Mouse (Mus musculus): Measurements from ENCODE around the gene Ppp1r13b. TPM values are rescaled to one million over a fixed set of nuclear protein-coding genes. Genes with fewer than 3 reads are reported as not detected.
A peak's percentile ranks its signal among the peaks of the same experiment; 100 is the strongest.

Gene Ppp1r13b
- polyA plus RNA-seq, 1 experiment from 2014 or later = 13.6 TPM

DNA sequence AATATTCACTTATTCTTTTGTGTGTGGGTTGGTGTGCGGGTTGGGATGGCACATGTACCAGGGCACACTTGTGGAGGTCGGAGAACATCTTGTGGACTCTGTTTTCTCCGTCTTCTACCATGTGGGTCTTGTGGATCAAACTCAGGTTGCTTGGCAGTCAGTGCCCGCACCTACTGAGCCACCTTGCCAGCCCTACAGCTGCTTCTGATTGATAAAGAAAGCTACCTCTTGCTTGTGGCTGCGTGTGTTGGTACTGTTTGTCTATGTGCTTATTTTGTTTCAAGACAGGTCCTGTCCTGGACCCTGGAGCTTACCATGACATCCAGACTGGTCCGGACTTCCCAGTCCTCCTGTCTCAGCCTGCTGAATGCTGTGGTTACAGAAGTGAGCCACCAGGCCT lies 15.2 kb upstream of the Ppp1r13b start:
- Histone ChIP-seq H3K27ac (ENCODE audit: low read depth, low read length) (no peak overlapping the region), H3K4me2 (replicated peaks; ENCODE audit: low read depth) (no peak overlapping the region), H3K4me3 (ENCODE audit: low read depth, low read length) (no peak overlapping the region), H3K4me1 (replicated peaks; ENCODE audit: control insufficient read depth, insufficient read depth, low read length) (no peaks in the 10 kb centered on the region), H3K27me3 (replicated peaks; ENCODE audit: control insufficient read depth, insufficient read depth, low read length) (no peaks in the 10 kb centered on the region), H3K9me3 (ENCODE audit: control insufficient read depth) (no peaks in the 10 kb centered on the region), H3K9ac (ENCODE audit: low read depth, low read length) (no peak overlapping the region), H3K36me3 (ENCODE audit: control insufficient read depth, insufficient read depth) (no peaks in the 10 kb centered on the region)
- ATAC-seq = no peak
- TF ChIP-seq CTCF (IDR thresholded peaks at IDR 0.05; ENCODE audit: low read depth) = no peak
- 91% methylated on average over 6 of the region's 6 CpGs for WGBS

DNA sequence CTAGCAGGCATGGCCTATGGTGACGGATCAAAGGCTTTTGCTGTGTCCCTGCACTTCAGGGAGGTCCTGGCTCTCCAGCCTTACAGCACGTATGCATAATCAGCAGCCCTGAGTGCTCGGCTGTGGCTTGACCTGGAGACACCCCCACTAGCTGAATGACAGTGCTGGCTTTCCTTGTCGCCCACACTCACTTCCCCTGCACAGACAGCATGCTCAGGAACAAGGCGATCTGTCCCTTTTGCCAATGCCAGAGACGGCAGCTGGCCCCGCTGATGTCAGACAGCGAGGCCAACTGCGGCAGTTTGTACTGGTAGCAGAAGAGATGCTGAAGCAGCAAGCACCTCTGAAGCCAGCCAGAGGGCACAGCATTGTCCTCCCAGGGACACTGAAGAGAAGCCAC lies 12.1 kb upstream of the Ppp1r13b start:
- ATAC-seq = no peak
- no peaks in the 10 kb centered on the region for H3K36me3 ChIP-seq (ENCODE audit: control insufficient read depth, insufficient read depth)
- H3K27ac ChIP-seq (ENCODE audit: low read depth, low read length) = no peak overlapping the region
- WGBS = 69% methylated on average over 9 of the region's 9 CpGs
- H3K4me3 ChIP-seq (ENCODE audit: low read depth, low read length) = no peak overlapping the region
- no peaks in the 10 kb centered on the region for H3K9me3 ChIP-seq (ENCODE audit: control insufficient read depth)
- no peak overlapping the region for H3K4me2 ChIP-seq (replicated peaks; ENCODE audit: low read depth)
- H3K27me3 ChIP-seq (replicated peaks; ENCODE audit: control insufficient read depth, insufficient read depth, low read length) = no peaks in the 10 kb centered on the region
- no peak for TF ChIP-seq CTCF (IDR thresholded peaks at IDR 0.05; ENCODE audit: low read depth)
- no peak overlapping the region for H3K9ac ChIP-seq (ENCODE audit: low read depth, low read length)
- no peaks in the 10 kb centered on the region for H3K4me1 ChIP-seq (replicated peaks; ENCODE audit: control insufficient read depth, insufficient read depth, low read length)

DNA sequence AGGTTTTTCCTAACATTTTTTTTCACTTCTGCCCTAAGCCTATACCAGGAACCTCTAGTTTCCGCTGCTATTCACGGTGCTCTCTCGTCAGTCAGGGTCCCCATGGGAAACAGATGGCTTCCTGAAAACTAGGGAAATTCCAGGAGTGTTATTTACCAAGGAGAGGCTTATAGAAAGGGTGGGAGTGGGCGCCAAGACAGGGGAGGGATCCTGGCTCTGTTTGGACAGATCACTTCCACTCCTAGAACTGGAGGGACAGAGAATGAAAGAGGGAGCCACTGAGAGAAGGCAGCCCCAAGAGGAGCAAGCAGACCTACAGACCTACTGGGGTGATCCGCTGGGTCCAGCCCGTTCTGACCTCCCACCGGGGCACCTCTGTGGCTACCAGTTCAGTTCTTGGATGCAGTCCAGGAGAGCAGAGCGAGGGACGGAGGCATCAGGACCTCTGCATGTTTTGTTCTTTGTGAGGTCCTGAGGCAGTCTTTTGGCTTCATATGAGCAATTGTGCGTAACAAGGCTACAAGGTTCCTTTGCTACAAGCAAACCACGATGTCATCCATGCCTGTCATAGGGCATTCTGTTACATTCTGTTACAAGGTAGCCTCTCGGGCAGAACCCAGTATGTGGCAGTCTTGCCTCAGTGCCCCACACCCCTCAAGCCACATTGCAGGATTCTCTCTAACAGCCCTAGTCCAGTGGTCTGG lies 8.8 kb upstream of the Ppp1r13b start:
- ATAC-seq = no peak
- H3K9me3 ChIP-seq (ENCODE audit: control insufficient read depth) = no peaks in the 10 kb centered on the region
- H3K4me2 ChIP-seq (replicated peaks; ENCODE audit: low read depth) = no peak overlapping the region
- H3K27ac ChIP-seq (ENCODE audit: low read depth, low read length) = peak overlapping the region; percentile 1; the same call in 1 of the 2 replicates
- H3K9ac ChIP-seq (ENCODE audit: low read depth, low read length) = no peak overlapping the region
- TF ChIP-seq CTCF (IDR thresholded peaks at IDR 0.05; ENCODE audit: low read depth) = no peak
- H3K4me3 ChIP-seq (ENCODE audit: low read depth, low read length) = no peak overlapping the region
- WGBS = 60% methylated on average over 12 of the region's 12 CpGs
- H3K4me1 ChIP-seq (replicated peaks; ENCODE audit: control insufficient read depth, insufficient read depth, low read length) = no peaks in the 10 kb centered on the region; the same call in 1 of the 2 replicates
- H3K36me3 ChIP-seq (ENCODE audit: control insufficient read depth, insufficient read depth) = no peaks in the 10 kb centered on the region; the same call in 1 of the 2 replicates
- H3K27me3 ChIP-seq (replicated peaks; ENCODE audit: control insufficient read depth, insufficient read depth, low read length) = no peaks in the 10 kb centered on the region

DNA sequence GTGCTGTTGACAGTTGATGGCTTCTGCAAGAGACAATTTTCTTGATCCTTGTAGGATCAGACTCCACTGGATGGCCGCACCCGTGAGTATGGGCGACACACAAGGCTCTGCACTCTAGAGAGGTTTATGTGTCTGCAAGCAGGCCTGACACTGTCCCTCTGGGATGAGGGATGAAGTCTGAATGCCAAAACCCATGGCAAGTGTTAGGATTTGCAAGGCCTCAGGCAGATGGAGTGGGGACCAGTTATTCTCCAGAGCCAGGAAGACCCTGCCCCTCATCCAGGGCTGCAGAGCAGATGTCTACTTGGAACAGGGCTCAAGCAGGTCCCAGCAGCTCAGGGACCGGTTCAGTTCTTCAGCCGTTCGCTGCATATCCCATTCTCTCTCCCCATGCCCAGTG lies 7.9 kb upstream of the Ppp1r13b start:
- no peak for TF ChIP-seq CTCF (IDR thresholded peaks at IDR 0.05; ENCODE audit: low read depth)
- Histone ChIP-seq H3K27ac (ENCODE audit: low read depth, low read length) (no peak overlapping the region), H3K9me3 (ENCODE audit: control insufficient read depth) (no peaks in the 10 kb centered on the region), H3K9ac (ENCODE audit: low read depth, low read length) (no peak overlapping the region), H3K4me3 (ENCODE audit: low read depth, low read length) (no peak overlapping the region), H3K36me3 (ENCODE audit: control insufficient read depth, insufficient read depth) (no peaks in the 10 kb centered on the region; the same call in 1 of the 2 replicates), H3K27me3 (replicated peaks; ENCODE audit: control insufficient read depth, insufficient read depth, low read length) (no peaks in the 10 kb centered on the region), H3K4me1 (replicated peaks; ENCODE audit: control insufficient read depth, insufficient read depth, low read length) (no peaks in the 10 kb centered on the region; the same call in 1 of the 2 replicates), H3K4me2 (replicated peaks; ENCODE audit: low read depth) (no peak overlapping the region)
- 90% methylated on average over 6 of the region's 6 CpGs for WGBS
- ATAC-seq = no peak

GRCm38 (mm10) chr12:111914031-111914430 lies 6.1 kb upstream of the Ppp1r13b start:
- Histone ChIP-seq H3K4me3 (ENCODE audit: low read depth, low read length) (no peak overlapping the region), H3K9ac (ENCODE audit: low read depth, low read length) (no peak overlapping the region), H3K27me3 (replicated peaks; ENCODE audit: control insufficient read depth, insufficient read depth, low read length) (no peaks in the 10 kb centered on the region), H3K27ac (ENCODE audit: low read depth, low read length) (no peak overlapping the region), H3K36me3 (ENCODE audit: control insufficient read depth, insufficient read depth) (no peaks in the 10 kb centered on the region; the same call in 1 of the 2 replicates), H3K4me1 (replicated peaks; ENCODE audit: control insufficient read depth, insufficient read depth, low read length) (peaks cover 2% of the 10 kb centered on the region; the same call in 1 of the 2 replicates), H3K4me2 (replicated peaks; ENCODE audit: low read depth) (no peak overlapping the region), H3K9me3 (ENCODE audit: control insufficient read depth) (no peaks in the 10 kb centered on the region)
- WGBS = 56% methylated on average over 3 of the region's 3 CpGs
- TF ChIP-seq CTCF (IDR thresholded peaks at IDR 0.05; ENCODE audit: low read depth) = no peak
- no peak for ATAC-seq

- no peak for TF ChIP-seq CTCF (IDR thresholded peaks at IDR 0.05; ENCODE audit: low read depth)
- Histone ChIP-seq H3K27ac (ENCODE audit: low read depth, low read length) (no peak overlapping the region), H3K4me1 (replicated peaks; ENCODE audit: control insufficient read depth, insufficient read depth, low read length) (peaks cover 8% of the 10 kb centered on the region), H3K9ac (ENCODE audit: low read depth, low read length) (no peak overlapping the region), H3K36me3 (ENCODE audit: control insufficient read depth, insufficient read depth) (no peaks in the 10 kb centered on the region; the same call in 1 of the 2 replicates), H3K4me3 (ENCODE audit: low read depth, low read length) (no peak overlapping the region), H3K4me2 (replicated peaks; ENCODE audit: low read depth) (no peak overlapping the region), H3K9me3 (ENCODE audit: control insufficient read depth) (no peaks in the 10 kb centered on the region), H3K27me3 (replicated peaks; ENCODE audit: control insufficient read depth, insufficient read depth, low read length) (no peaks in the 10 kb centered on the region)
- 91% methylated on average over 7 of the region's 7 CpGs for WGBS
- no peak for ATAC-seq
Measured at GRCm38 (mm10) chr12:111912802-111913201, 4.9 kb upstream of the Ppp1r13b start.
